Mouse (Mus musculus) MEL (cell line): Measurements from ENCODE around the gene B4galt1. TPM values are rescaled to one million over a fixed set of nuclear protein-coding genes. Genes with fewer than 3 reads are reported as not detected.

ENCODE experiments used
- DNase-seq: peaks from one replicate; pipeline ENCODE4 v3.0.0; 2011; ENCODE audit warnings: low read depth, low spot score
- H3K27ac ChIP-seq: 2 replicates; pipeline ENCODE4 v1.5.1; 2012; ENCODE audit warnings: low read depth, mild to moderate bottlenecking, control low read depth, low read length, moderate library complexity; ENCODE audit not compliant: control insufficient read depth
- H3K27me3 ChIP-seq, 2 experiments: fragments of 150-350 bp in 1 of 2; sonication (generic) in 1 of 2; 2 replicates each; pipeline ENCODE4 v1.6.1; 2012; ENCODE audit warnings: low read length in 2 of 2, mild to moderate bottlenecking in 2 of 2, improper control_type of control experiment in 1 of 2, moderate library complexity in 1 of 2; ENCODE audit not compliant: insufficient read depth in 2 of 2, control insufficient read depth in 1 of 2
- H3K36me3 ChIP-seq, 2 experiments: 2 replicates each; pipeline ENCODE4 v1.6.1; 2012 to 2014; ENCODE audit warnings: low read length in 2 of 2, improper control_type of control experiment in 1 of 2, inconsistent platforms in 1 of 2, mild to moderate bottlenecking in 1 of 2; ENCODE audit not compliant: insufficient read depth in 2 of 2, control insufficient read depth in 1 of 2
- H3K4me1 ChIP-seq, 2 experiments: fragments of 150-350 bp in 1 of 2; sonication (generic) in 1 of 2; 2 replicates each; pipeline ENCODE4 v1.6.1; 2012; ENCODE audit warnings: low read length in 2 of 2, improper control_type of control experiment in 1 of 2, mild to moderate bottlenecking in 1 of 2; ENCODE audit not compliant: insufficient read depth in 2 of 2, control insufficient read depth in 1 of 2
- H3K4me3 ChIP-seq, 2 experiments: fragments of 150-350 bp in 1 of 2; sonication (generic) in 1 of 2; 2 replicates each; pipeline ENCODE4 v1.5.1; 2012; ENCODE audit warnings: low read depth in 2 of 2, low read length in 2 of 2, mild to moderate bottlenecking in 2 of 2, moderate library complexity in 2 of 2, control low read depth in 1 of 2, improper control_type of control experiment in 1 of 2; ENCODE audit not compliant: control insufficient read depth in 1 of 2, insufficient read depth in 1 of 2
- H3K79me2 ChIP-seq: 2 replicates; pipeline ENCODE4 v1.6.1; 2012; ENCODE audit warnings: mild to moderate bottlenecking, low read length, moderate library complexity; ENCODE audit not compliant: control insufficient read depth, poor library complexity, insufficient read depth
- H3K9ac ChIP-seq: 2 replicates; pipeline ENCODE4 v1.6.1; 2012; ENCODE audit warnings: low read depth, mild to moderate bottlenecking, control low read depth, low read length, moderate library complexity; ENCODE audit not compliant: control insufficient read depth, poor library complexity, severe bottlenecking
- H3K9me3 ChIP-seq: fragments of 150-350 bp; sonication (generic); replicated peaks from 2 replicates; pipeline ENCODE4 v1.6.1; 2012; ENCODE audit warnings: mild to moderate bottlenecking, low read length, improper control_type of control experiment, moderate library complexity; ENCODE audit not compliant: insufficient read depth
- CHD2 ChIP-seq: IDR thresholded peaks from 2 replicates; pipeline ENCODE4 v1.6.1; 2011; ENCODE audit warnings: low read length, improper control_type of control experiment
- ELF1 ChIP-seq: IDR thresholded peaks from 2 replicates; pipeline ENCODE4 v1.6.1; 2014; ENCODE audit warnings: low read depth, mild to moderate bottlenecking, inconsistent platforms, low read length, improper control_type of control experiment, moderate library complexity
- EP300 ChIP-seq, 2 experiments: IDR thresholded peaks; 2 replicates each; pipeline ENCODE4 v1.6.1; 2011; ENCODE audit warnings: improper control_type of control experiment in 2 of 2, low read length in 2 of 2, low read depth in 1 of 2, mild to moderate bottlenecking in 1 of 2
- GATA1 ChIP-seq: IDR thresholded peaks from 2 replicates; pipeline ENCODE4 v1.6.1; 2011; ENCODE audit warnings: low read depth, low read length, improper control_type of control experiment
- HCFC1 ChIP-seq: IDR thresholded peaks from 2 replicates; pipeline ENCODE4 v1.6.1; 2012; ENCODE audit warnings: low read depth, mild to moderate bottlenecking, inconsistent platforms, low read length, improper control_type of control experiment, moderate library complexity
- JUND ChIP-seq: IDR thresholded peaks from 2 replicates; pipeline ENCODE4 v1.6.1; 2011; ENCODE audit warnings: low read depth, mild to moderate bottlenecking, improper control_type of control experiment, low read length
- KAT2A ChIP-seq: conservative IDR thresholded peaks from 2 replicates; pipeline ENCODE4 v1.6.1; 2012; ENCODE audit warnings: low read depth, low read length, improper control_type of control experiment, inconsistent platforms
- MAZ ChIP-seq: IDR thresholded peaks from 2 replicates; pipeline ENCODE4 v1.6.1; 2012; ENCODE audit warnings: low read depth, mild to moderate bottlenecking, inconsistent platforms, low read length, improper control_type of control experiment
- MEF2A ChIP-seq: IDR thresholded peaks from 2 replicates; pipeline ENCODE4 v1.6.1; 2014; ENCODE audit warnings: low read depth, mild to moderate bottlenecking, inconsistent platforms, low read length, improper control_type of control experiment; ENCODE audit not compliant: poor library complexity, insufficient replicate concordance, severe bottlenecking; ENCODE audit errors: extremely low read depth
- MXI1 ChIP-seq: IDR thresholded peaks from 2 replicates; pipeline ENCODE4 v1.6.1; 2011; ENCODE audit warnings: mild to moderate bottlenecking, low read depth, low read length, improper control_type of control experiment
- MYC ChIP-seq: IDR thresholded peaks from 2 replicates; pipeline ENCODE4 v1.6.1; 2011; ENCODE audit warnings: low read depth, mild to moderate bottlenecking, low read length, improper control_type of control experiment, moderate library complexity
- NELFE ChIP-seq: IDR thresholded peaks from 2 replicates; pipeline ENCODE4 v1.6.1; 2011; ENCODE audit warnings: low read depth, low read length, improper control_type of control experiment
- NRF1 ChIP-seq: IDR thresholded peaks from 2 replicates; pipeline ENCODE4 v1.6.1; 2014; ENCODE audit warnings: low read depth, mild to moderate bottlenecking, inconsistent platforms, low read length, improper control_type of control experiment, moderate library complexity; ENCODE audit not compliant: poor library complexity, insufficient read depth, severe bottlenecking
- POLR2A ChIP-seq, 2 experiments: IDR thresholded peaks; 2 replicates each; pipeline ENCODE4 v1.6.1; 2011 to 2012; ENCODE audit warnings: low read length in 2 of 2, mild to moderate bottlenecking in 2 of 2, control low read depth in 1 of 2, improper control_type of control experiment in 1 of 2, low read depth in 1 of 2, moderate library complexity in 1 of 2; ENCODE audit not compliant: control insufficient read depth in 1 of 2, insufficient read depth in 1 of 2, poor library complexity in 1 of 2
- POLR2AphosphoS5 ChIP-seq: IDR thresholded peaks from 2 replicates; pipeline ENCODE4 v1.6.1; 2012; ENCODE audit warnings: low read depth, borderline replicate concordance, mild to moderate bottlenecking, inconsistent platforms, low read length, moderate library complexity, mixed read lengths
- RCOR1 ChIP-seq: IDR thresholded peaks from 2 replicates; pipeline ENCODE4 v1.6.1; 2012; ENCODE audit warnings: low read depth, mild to moderate bottlenecking, inconsistent platforms, low read length, improper control_type of control experiment
- SIN3A ChIP-seq: IDR thresholded peaks from 2 replicates; pipeline ENCODE4 v1.6.1; 2012; ENCODE audit warnings: low read length, improper control_type of control experiment, inconsistent platforms
- SMC3 ChIP-seq: IDR thresholded peaks from 2 replicates; pipeline ENCODE4 v1.6.1; 2011; ENCODE audit warnings: low read depth, low read length, improper control_type of control experiment
- TAL1 ChIP-seq: IDR thresholded peaks from 2 replicates; pipeline ENCODE4 v1.6.1; 2012; ENCODE audit warnings: mild to moderate bottlenecking, inconsistent platforms, low read length, moderate library complexity, mixed read lengths
- TBP ChIP-seq: IDR thresholded peaks from 2 replicates; pipeline ENCODE4 v1.8.0; 2011; ENCODE audit warnings: low read depth, low read length, improper control_type of control experiment
- TCF12 ChIP-seq: IDR thresholded peaks from 2 replicates; pipeline ENCODE4 v1.6.1; 2014; ENCODE audit warnings: low read depth, mild to moderate bottlenecking, inconsistent platforms, low read length, improper control_type of control experiment, moderate library complexity
- USF1 ChIP-seq: IDR thresholded peaks from 2 replicates; pipeline ENCODE4 v1.6.1; 2014; ENCODE audit warnings: low read depth, mild to moderate bottlenecking, inconsistent platforms, low read length, improper control_type of control experiment, moderate library complexity
- polyA plus RNA-seq, 2 experiments: library from polyadenylated mRNA; stranded (reverse) in 1 of 2; unstranded in 1 of 2; fragments of >175 nt in 1 of 2; fragments of >200 nt in 1 of 2; gene quantifications; 2 replicates each; pipeline versions ENCODE4 v1.2.1 to v1.2.4; 2012; ENCODE audit warnings: low replicate concordance in 2 of 2, low read depth in 1 of 2; ENCODE audit not compliant: insufficient read length in 2 of 2, insufficient read depth in 1 of 2, missing spikeins in 1 of 2
- total RNA-seq: library from RNA; depleted of rRNA; stranded (reverse); fragments of 300-350 nt; gene quantifications from 2 replicates; pipeline ENCODE4 v1.2.3, GENCODE M21; 2012

B4galt1 gene
- total and polyA plus RNA-seq, 3 experiments: 10.8 to 22.5 TPM; not detected in 1

DNA sequence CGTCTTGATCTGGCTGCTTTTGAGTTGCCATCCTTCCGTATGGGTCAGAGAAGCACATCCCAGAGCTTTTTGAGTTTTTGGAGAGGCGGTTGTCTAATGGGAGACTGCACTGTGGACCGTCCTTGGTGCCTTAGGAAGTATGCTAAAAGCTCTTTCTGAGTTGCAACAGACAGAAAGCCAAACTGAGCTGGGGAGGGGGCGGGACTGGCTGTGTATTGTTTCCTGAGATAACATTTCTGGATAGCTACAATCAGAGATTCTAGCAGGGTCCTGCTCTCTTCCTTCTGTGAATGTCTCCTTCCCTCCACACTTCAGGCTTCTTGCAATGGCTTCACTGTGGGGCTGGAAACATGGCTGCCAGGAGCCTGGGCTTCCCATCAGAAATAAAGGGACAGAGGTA lies 23.7 kb upstream of the B4galt1 start:
- H3K79me2 ChIP-seq: no peaks in the 10 kb centered on the region
- peak overlapping the region; percentile 61 for H3K9ac ChIP-seq
- peak; percentile 73 for TF ChIP-seq TCF12
- TF ChIP-seq EP300 (IDR thresholded peaks at IDR 0.05; ENCODE audit: low read depth in 1 of 2, low read length in 2 of 2): peak; percentile 31 to 39; a peak in 2 of 4 replicates
- TF ChIP-seq GATA1: peak; percentile 42; the same call in 1 of the 2 replicates
- peak; percentile 46; the same call in 1 of the 2 replicates for TF ChIP-seq RCOR1
- TF ChIP-seq POLR2AphosphoS5: no peak
- TF ChIP-seq MAZ: 0 out of 2 replicates have a peak, but pooled peaks have one; percentile 41
- peaks cover 0 to 6% of the 10 kb centered on the region in 2 experiments; a peak in 2 of 4 replicates for H3K36me3 ChIP-seq
- peak; percentile 56 for DNase-seq
- H3K27ac ChIP-seq: peak overlapping the region; percentile 29
- no peaks in the 10 kb centered on the region for H3K27me3 ChIP-seq
- no peaks in the 10 kb centered on the region for H3K9me3 ChIP-seq
- H3K4me3 ChIP-seq: peak overlapping the region; percentile 50 to 56
- H3K4me1 ChIP-seq: peaks cover 0 to 15% of the 10 kb centered on the region in 2 experiments; a peak in 3 of 4 replicates

DNA sequence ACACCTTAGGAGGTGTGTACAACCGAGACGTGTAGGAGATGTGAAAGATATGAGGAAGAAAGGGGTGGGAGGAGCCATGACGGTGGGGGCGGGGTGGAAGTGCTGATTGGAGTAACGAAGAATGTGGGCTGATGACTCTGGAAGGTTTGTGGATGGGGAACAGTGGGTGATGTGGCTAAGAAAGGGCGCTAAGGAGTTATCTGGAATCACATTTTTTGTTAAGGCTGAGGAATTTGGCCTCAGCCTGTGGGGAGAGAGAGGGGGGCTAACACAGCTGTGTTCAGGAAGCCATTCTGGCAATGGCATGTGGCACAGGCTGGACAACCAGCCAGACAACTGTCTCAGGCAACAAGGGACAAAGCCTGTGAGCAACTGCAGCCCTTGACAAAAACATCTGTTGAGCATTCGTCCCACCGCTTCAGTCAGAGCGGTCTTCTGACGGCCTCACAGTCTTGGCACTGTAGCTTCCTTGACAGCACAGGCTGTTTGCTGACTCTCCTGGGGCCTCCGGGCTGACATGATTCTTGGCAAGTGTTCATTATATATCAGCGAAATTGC lies 23.1 kb upstream of the B4galt1 start:
- peak overlapping the region; percentile 50 to 56 for H3K4me3 ChIP-seq
- no peaks in the 10 kb centered on the region for H3K79me2 ChIP-seq
- DNase-seq: peak; percentile 86
- H3K4me1 ChIP-seq: peaks cover 0 to 15% of the 10 kb centered on the region in 2 experiments; a peak in 3 of 4 replicates
- H3K27me3 ChIP-seq: no peaks in the 10 kb centered on the region
- peak overlapping the region; percentile 61 for H3K9ac ChIP-seq
- H3K9me3 ChIP-seq: no peaks in the 10 kb centered on the region
- peaks cover 0 to 6% of the 10 kb centered on the region in 2 experiments; a peak in 2 of 4 replicates for H3K36me3 ChIP-seq
- TF ChIP-seq HCFC1 (no peak), MAZ (peak; percentile 61; the same call in 1 of the 2 replicates), EP300 (IDR thresholded peaks at IDR 0.05; ENCODE audit: low read depth in 1 of 2, low read length in 2 of 2) (no peak), CHD2 (no peak), SIN3A (peak; percentile 46; the same call in 1 of the 2 replicates), SMC3 (no peak), TAL1 (no peak), ELF1 (no peak), MEF2A (no peak), POLR2A (IDR thresholded peaks at IDR 0.05; ENCODE audit: control insufficient read depth in 1 of 2, insufficient read depth in 1 of 2, low read depth in 1 of 2, low read length in 2 of 2, poor library complexity in 1 of 2) (no peak; a peak in 1 of 4 replicates), USF1 (no peak), NELFE (peak; percentile 17; the same call in 1 of the 2 replicates), TCF12 (0 out of 2 replicates have a peak, but pooled peaks have one; percentile 19), KAT2A (no peak), NRF1 (no peak), GATA1 (0 out of 2 replicates have a peak, but pooled peaks have one; percentile 14), JUND (no peak), MXI1 (peak; percentile 31; the same call in 1 of the 2 replicates), MYC (0 out of 2 replicates have a peak, but pooled peaks have one; percentile 32), TBP (no peak)
- H3K27ac ChIP-seq: peak overlapping the region; percentile 29
